Mouse (Mus musculus): Measurements from ENCODE around the gene Psph. TPM values are rescaled to one million over a fixed set of nuclear protein-coding genes. Genes with fewer than 3 reads are reported as not detected.

Psph gene
- polyA plus RNA-seq, 1 experiment from 2014 or later = 46.1 TPM

GRCm38 (mm10) chr5:129726784-129727183, 60.5 kb downstream of the Psph start:
- WGBS = 80% methylated on average over 3 of the region's 3 CpGs
- no peak overlapping the region for H3K4me3 ChIP-seq (replicated peaks)
- no peaks in the 10 kb centered on the region for H3K9me3 ChIP-seq
- H3K9ac ChIP-seq = no peak overlapping the region
- ATAC-seq (ENCODE audit: insufficient read depth, low FRiP score, low read depth) = no peak
- H3K4me2 ChIP-seq = no peak overlapping the region; the same call in 1 of the 2 replicates
- H3K4me1 ChIP-seq = peaks cover 29% of the 10 kb centered on the region
- no peak overlapping the region for H3K27ac ChIP-seq
- H3K36me3 ChIP-seq = no peaks in the 10 kb centered on the region
- no peaks in the 10 kb centered on the region for H3K27me3 ChIP-seq (replicated peaks)

- Histone ChIP-seq H3K4me2 (peak overlapping the region; percentile 45), H3K4me1 (peaks cover 28% of the 10 kb centered on the region), H3K27ac (peak overlapping the region; percentile 97), H3K27me3 (replicated peaks) (no peaks in the 10 kb centered on the region), H3K9ac (peak overlapping the region; percentile 87; the same call in 1 of the 2 replicates), H3K4me3 (replicated peaks) (peak overlapping the region; percentile 83), H3K9me3 (no peaks in the 10 kb centered on the region), H3K36me3 (no peaks in the 10 kb centered on the region)
- 23% methylated on average over 7 of the region's 7 CpGs for WGBS
- no peak for ATAC-seq (ENCODE audit: insufficient read depth, low FRiP score, low read depth)
These were observed 61.4 kb downstream of the Psph start for GRCm38 (mm10) chr5:129725774-129726392.

GRCm38 (mm10) chr5:129724834-129725773, 62.1 kb downstream of the Psph start, which contains the start of gene Nipsnap2:
Gene Nipsnap2, plus strand, starts transcription at chr5:129725063.
- H3K36me3 ChIP-seq = no peaks in the 10 kb centered on the region
- no peaks in the 10 kb centered on the region for H3K9me3 ChIP-seq
- peak; percentile 92 for ATAC-seq (ENCODE audit: insufficient read depth, low FRiP score, low read depth)
- peak within 1 kb of the TSS; percentile 87 for H3K9ac ChIP-seq
- no peaks in the 10 kb centered on the region for H3K27me3 ChIP-seq (replicated peaks)
- H3K4me3 ChIP-seq (replicated peaks) = peak within 1 kb of the TSS; percentile 83
- peak within 1 kb of the TSS; percentile 45 for H3K4me2 ChIP-seq
- whole genome bisulfite sequencing = under 1% methylated on average over 92 of the region's 93 CpGs
- peak within 1 kb of the TSS; percentile 97 for H3K27ac ChIP-seq
- peaks cover 21% of the 10 kb centered on the region for H3K4me1 ChIP-seq

GRCm38 (mm10) chr5:129724268-129724667, 63.0 kb downstream of the Psph start:
- Histone ChIP-seq H3K27ac (peak overlapping the region; percentile 97), H3K36me3 (0 out of 2 replicates have a peak, but pooled peaks cover 1% of the 10 kb centered on the region), H3K4me2 (peak overlapping the region; percentile 45), H3K4me1 (peaks cover 12% of the 10 kb centered on the region), H3K4me3 (replicated peaks) (peak overlapping the region; percentile 83), H3K27me3 (replicated peaks) (no peaks in the 10 kb centered on the region), H3K9me3 (no peaks in the 10 kb centered on the region), H3K9ac (0 out of 2 replicates have a peak overlapping the region, but pooled peaks have one; percentile 87)
- 51% methylated on average over 4 of the region's 4 CpGs for WGBS
- 0 out of 2 replicates have a peak, but pooled peaks have one; percentile 2 for ATAC-seq (ENCODE audit: insufficient read depth, low FRiP score, low read depth)

- H3K27me3 ChIP-seq (replicated peaks) = no peaks in the 10 kb centered on the region
- H3K4me3 ChIP-seq (replicated peaks) = no peak overlapping the region
- H3K9me3 ChIP-seq = no peaks in the 10 kb centered on the region
- no peak overlapping the region for H3K27ac ChIP-seq
- no peak overlapping the region for H3K4me2 ChIP-seq
- WGBS = 88% methylated on average over 3 of the region's 3 CpGs
- H3K36me3 ChIP-seq = peaks cover 17% of the 10 kb centered on the region
- H3K4me1 ChIP-seq = peaks cover 9% of the 10 kb centered on the region
- H3K9ac ChIP-seq = no peak overlapping the region
- no peak for ATAC-seq (ENCODE audit: insufficient read depth, low FRiP score, low read depth)
These were observed 67.1 kb downstream of the Psph start for GRCm38 (mm10) chr5:129720176-129720575.

DNA sequence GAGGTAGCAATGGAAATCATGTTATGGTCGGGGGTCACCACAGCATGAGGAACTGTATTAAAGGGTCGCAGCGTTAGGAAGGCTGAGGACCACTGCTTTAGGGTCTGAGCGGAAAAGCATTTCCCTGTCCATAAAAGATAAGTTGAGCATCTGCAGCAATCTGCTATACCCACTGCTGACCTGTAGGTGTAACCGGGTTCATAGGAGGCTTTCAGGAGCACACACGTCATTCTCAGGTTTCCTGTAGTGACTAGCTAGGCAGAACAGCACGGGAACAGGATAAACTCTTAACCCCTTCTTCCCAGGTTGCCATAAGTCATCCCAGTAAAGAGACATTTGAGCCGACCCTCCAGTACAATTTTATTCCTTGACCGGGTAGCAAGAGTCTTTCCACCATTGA, 70.2 kb downstream of the Psph start:
- no peak overlapping the region for H3K9ac ChIP-seq
- no peak overlapping the region for H3K4me3 ChIP-seq (replicated peaks)
- H3K36me3 ChIP-seq = peaks cover 17% of the 10 kb centered on the region
- 78% methylated on average over 9 of the region's 9 CpGs for WGBS
- no peak overlapping the region for H3K4me2 ChIP-seq
- no peaks in the 10 kb centered on the region for H3K27me3 ChIP-seq (replicated peaks)
- no peak overlapping the region for H3K27ac ChIP-seq
- no peak for ATAC-seq (ENCODE audit: insufficient read depth, low FRiP score, low read depth)
- peaks cover 9% of the 10 kb centered on the region for H3K4me1 ChIP-seq
- no peaks in the 10 kb centered on the region for H3K9me3 ChIP-seq

Other genes starting within 250 kb of the Psph start
- gene Mmp17, start 203.3 kb downstream of the Psph start, polyA plus RNA-seq (2015; fragmentation: Nextera tagmentation; extraction: Ambion mirVana) = 3.7 and 4.6 TPM in 2 replicates
- gene Zfp11, start 117.3 kb downstream of the Psph start, polyA plus RNA-seq (2015; fragmentation: Nextera tagmentation; extraction: Ambion mirVana) = 3.8 and 4.0 TPM in 2 replicates
- not detected in 2 replicates for gene Sept14, start 78.9 kb downstream of the Psph start, polyA plus RNA-seq (2015; fragmentation: Nextera tagmentation; extraction: Ambion mirVana)
- 177 and 185 TPM in 2 replicates for gene Mrps17, start 72.0 kb downstream of the Psph start, polyA plus RNA-seq (2015; fragmentation: Nextera tagmentation; extraction: Ambion mirVana)
- 90.0 and 103 TPM in 2 replicates for gene Nipsnap2, start 62.4 kb downstream of the Psph start, polyA plus RNA-seq (2015; fragmentation: Nextera tagmentation; extraction: Ambion mirVana)
- gene Sumf2, start 59.5 kb upstream of the Psph start, polyA plus RNA-seq (2015; fragmentation: Nextera tagmentation; extraction: Ambion mirVana) = 40.1 and 44.1 TPM in 2 replicates
- 880 and 948 TPM in 2 replicates for gene Chchd2, start 100.0 kb upstream of the Psph start, polyA plus RNA-seq (2015; fragmentation: Nextera tagmentation; extraction: Ambion mirVana)
- 3.1 and 3.5 TPM in 2 replicates for gene Zbed5, start 108.3 kb upstream of the Psph start, polyA plus RNA-seq (2015; fragmentation: Nextera tagmentation; extraction: Ambion mirVana)
- 0.09 and 0.10 TPM in 2 replicates for gene Phkg1, start 111.1 kb upstream of the Psph start, polyA plus RNA-seq (2015; fragmentation: Nextera tagmentation; extraction: Ambion mirVana)
- 2.7 and 3.2 TPM in 2 replicates for gene Nupr1l, start 121.1 kb upstream of the Psph start, polyA plus RNA-seq (2015; fragmentation: Nextera tagmentation; extraction: Ambion mirVana)
- gene Vkorc1l1, start 154.5 kb upstream of the Psph start, polyA plus RNA-seq (2015; fragmentation: Nextera tagmentation; extraction: Ambion mirVana) = 24.5 and 28.0 TPM in 2 replicates
- gene Gusb, start 215.6 kb upstream of the Psph start, polyA plus RNA-seq (2015; fragmentation: Nextera tagmentation; extraction: Ambion mirVana) = 68.3 and 76.5 TPM in 2 replicates
- gene Asl, start 241.8 kb upstream of the Psph start, polyA plus RNA-seq (2015; fragmentation: Nextera tagmentation; extraction: Ambion mirVana) = 49.1 and 50.1 TPM in 2 replicates
- gene Crcp, start 241.8 kb upstream of the Psph start, polyA plus RNA-seq (2015; fragmentation: Nextera tagmentation; extraction: Ambion mirVana) = 31.6 and 33.1 TPM in 2 replicates